Mouse (Mus musculus) layer of hippocampus, adult 9-10 months (tissue): Measurements from ENCODE around the gene Rbm43.
"Not testable (repeated sequence)": the region's sequence is repeated elsewhere in the genome, so short reads cannot be mapped to it uniquely, and the experiment has no call there.

Source experiments
- DNase-seq: peaks from one replicate; pipeline ENCODE4 v3.0.0; 2022; ENCODE audit warnings: low spot score

Rbm43 gene

GRCm38 (mm10) chr2:51914532-51914931 is 20.4 kb downstream of the Rbm43 start:
- no peak for DNase-seq

- DNase-seq: no peak
These were observed 22.2 kb downstream of the Rbm43 start for GRCm38 (mm10) chr2:51912740-51913139.

GRCm38 (mm10) chr2:51911864-51912263 is 23.1 kb downstream of the Rbm43 start:
- no peak for DNase-seq

GRCm38 (mm10) chr2:51907538-51908110 is 27.3 kb downstream of the Rbm43 start:
- DNase-seq: no peak

- DNase-seq: no peak
These were observed 29.3 kb downstream of the Rbm43 start for GRCm38 (mm10) chr2:51905637-51906036.

GRCm38 (mm10) chr2:51892411-51892901 is 42.5 kb downstream of the Rbm43 start:
- DNase-seq: no peak

GRCm38 (mm10) chr2:51890961-51891360 is 44.0 kb downstream of the Rbm43 start:
- no peak for DNase-seq

- not testable (repeated sequence) for DNase-seq
These were observed 44.8 kb downstream of the Rbm43 start for GRCm38 (mm10) chr2:51890139-51890538.

GRCm38 (mm10) chr2:51880143-51880542 is 54.8 kb downstream of the Rbm43 start:
- DNase-seq: no peak
